Mouse (Mus musculus): ENCODE results near the gene Rdh16f1.

GRCm38 (mm10) chr10:127801612-127802011 is 42.0 kb downstream of the Rdh16f1 start:
- TF ChIP-seq CTCF (IDR thresholded peaks at IDR 0.05; ENCODE audit: control insufficient read depth, insufficient read depth, insufficient replicate concordance, low read depth, low read length), result no peak
- TF ChIP-seq POLR2A (IDR thresholded peaks at IDR 0.05; ENCODE audit: control insufficient read depth, low read depth, low read length), result no peak

All from testis, adult 2 months (tissue).